In genomic region chr2:151008939-151009509, GRCm38 (mm10) we compare ENCODE assay signal across 8 mouse cellular contexts. TPM values are rescaled to one million over a fixed set of nuclear protein-coding genes. Genes with fewer than 3 reads are reported as not detected.
DNase-seq lines count a peak whose midpoint lies in the region; ATAC-seq and TF ChIP-seq lines count a peak whose summit lies in the region.

No protein-coding gene starts in this region.

- TF ChIP-seq CTCF in MEL (IDR thresholded peaks at IDR 0.05 in 2 of 3, conservative IDR thresholded peaks at IDR 0.05 in 1 of 3; ENCODE audit: control insufficient read depth in 1 of 3, insufficient read depth in 1 of 3, low read depth in 2 of 3, low read length in 3 of 3, poor library complexity in 1 of 3, severe bottlenecking in 1 of 3), result no peak
- TF ChIP-seq CTCF in lung, embryonic 14.5 days (IDR thresholded peaks at IDR 0.05; ENCODE audit: low read depth), result no peak

- TF ChIP-seq POLR2A in MEL (IDR thresholded peaks at IDR 0.05; ENCODE audit: control insufficient read depth in 1 of 2, insufficient read depth in 1 of 2, low read depth in 1 of 2, low read length in 2 of 2, poor library complexity in 1 of 2), result peak; percentile 74 to 80; a peak in 3 of 4 replicates

- TF ChIP-seq EP300 in MEL (IDR thresholded peaks at IDR 0.05; ENCODE audit: low read depth in 1 of 2, low read length in 2 of 2), result no peak

- peak overlapping the region; percentile 92 for H3K9ac ChIP-seq in MEL (ENCODE audit: control insufficient read depth, low read depth, low read length, poor library complexity, severe bottlenecking)
- H3K9ac ChIP-seq in forebrain, embryonic 13.5 days, result peak overlapping the region; percentile 91
- peak overlapping the region; percentile 85 for H3K9ac ChIP-seq in lung, embryonic 14.5 days

- H3K27ac ChIP-seq in MEL (ENCODE audit: control insufficient read depth, low read depth, low read length), result peak overlapping the region; percentile 25
- peak overlapping the region; percentile 78 for H3K27ac ChIP-seq in forebrain, embryonic 13.5 days
- H3K27ac ChIP-seq in lung, embryonic 14.5 days (ENCODE audit: low read depth), result peak overlapping the region; percentile 84

- no peaks in the 10 kb centered on the region for H3K9me3 ChIP-seq in MEL (replicated peaks; ENCODE audit: insufficient read depth, low read length)
- H3K9me3 ChIP-seq in forebrain, embryonic 13.5 days (replicated peaks), result no peaks in the 10 kb centered on the region
- H3K9me3 ChIP-seq in lung, embryonic 14.5 days (ENCODE audit: low read depth, low read length), result no peaks in the 10 kb centered on the region

- H3K79me2 ChIP-seq in MEL (ENCODE audit: control insufficient read depth, insufficient read depth, low read length, poor library complexity), result peaks cover 23% of the 10 kb centered on the region

- H3K4me3 ChIP-seq in MEL (ENCODE audit: control insufficient read depth in 1 of 2, insufficient read depth in 1 of 2, low read depth in 2 of 2, low read length in 2 of 2), result peak overlapping the region; percentile 84 to 87
- peak overlapping the region; percentile 73 for H3K4me3 ChIP-seq in forebrain, embryonic 13.5 days
- peak overlapping the region; percentile 65 for H3K4me3 ChIP-seq in lung, embryonic 14.5 days (ENCODE audit: low read depth, low read length)

- DNase-seq in MEL (ENCODE audit: low read depth, low spot score), result peak; percentile 87
- peak; percentile 60 to 65 for DNase-seq in heart, postnatal 36 days
- peak; percentile 45 to 61 for DNase-seq in layer of hippocampus, adult 8-10 months (ENCODE audit: low spot score in 2 of 2)
- DNase-seq in lung, embryonic 14.5 days, result peak; percentile 89
- DNase-seq in ovary, postnatal 14 days (ENCODE audit: low spot score), result peak; percentile 70
- peak; percentile 16 to 29 for DNase-seq in thymus, postnatal 36 days

- ATAC-seq in cerebellum, adult (ENCODE audit: insufficient number of reproducible peaks, low FRiP score, low TSS enrichment), result peak; percentile 79
- peak; percentile 96 for ATAC-seq in forebrain, embryonic 13.5 days
- ATAC-seq in lung, embryonic 14.5 days (ENCODE audit: insufficient read depth), result peak; percentile 94

- H3K4me1 ChIP-seq in MEL (ENCODE audit: control insufficient read depth in 1 of 2, insufficient read depth in 2 of 2, low read length in 2 of 2), result peaks cover 32 to 35% of the 10 kb centered on the region in 2 experiments
- H3K4me1 ChIP-seq in forebrain, embryonic 13.5 days, result peaks cover 28% of the 10 kb centered on the region
- H3K4me1 ChIP-seq in lung, embryonic 14.5 days (ENCODE audit: insufficient read depth), result peaks cover 8% of the 10 kb centered on the region; the same call in 1 of the 2 replicates

- peak overlapping the region; percentile 77 for H3K4me2 ChIP-seq in forebrain, embryonic 13.5 days
- peak overlapping the region; percentile 88 for H3K4me2 ChIP-seq in lung, embryonic 14.5 days

- whole genome bisulfite sequencing in forebrain, embryonic 13.5 days, result under 1% methylated on average over 52 of the region's 57 CpGs
- under 1% methylated on average over 57 of the region's 57 CpGs for WGBS in lung, embryonic 14.5 days

- intact Hi-C loops in heart, postnatal 36 days (cut with DNase I), result loop anchor here (10.0 kb wide), 2 partner anchors 204 to 444 kb away; no protein-coding TSS in a partner anchor

- no peaks in the 10 kb centered on the region for H3K27me3 ChIP-seq in MEL (ENCODE audit: control insufficient read depth in 1 of 2, insufficient read depth in 2 of 2, low read length in 2 of 2)
- no peaks in the 10 kb centered on the region for H3K27me3 ChIP-seq in forebrain, embryonic 13.5 days
- H3K27me3 ChIP-seq in lung, embryonic 14.5 days (ENCODE audit: insufficient read depth, low read length), result no peaks in the 10 kb centered on the region

- TF ChIP-seq RAD21 in MEL (IDR thresholded peaks at IDR 0.05; ENCODE audit: low read depth, low read length), result no peak

- H3K36me3 ChIP-seq in MEL (ENCODE audit: control insufficient read depth in 1 of 2, insufficient read depth in 2 of 2, low read length in 2 of 2), result peaks cover 0 to 43% of the 10 kb centered on the region in 2 experiments; a peak in 2 of 4 replicates
- no peaks in the 10 kb centered on the region for H3K36me3 ChIP-seq in forebrain, embryonic 13.5 days (ENCODE audit: poor library complexity, severe bottlenecking)
- no peaks in the 10 kb centered on the region for H3K36me3 ChIP-seq in lung, embryonic 14.5 days (ENCODE audit: insufficient read depth)

TF ChIP-seq in MEL, 35 proteins besides CTCF, POLR2A, EP300 and RAD21:
- TF ChIP-seq ZMIZ1 (IDR thresholded peaks at IDR 0.05; ENCODE audit: low read depth, low read length), result peak; percentile 70; the same call in 1 of the 2 replicates
- TF ChIP-seq MAZ (IDR thresholded peaks at IDR 0.05; ENCODE audit: low read depth, low read length), result 0 out of 2 replicates have a peak, but pooled peaks have one; percentile 75
- TF ChIP-seq SIN3A (IDR thresholded peaks at IDR 0.05; ENCODE audit: low read length), result 0 out of 2 replicates have a peak, but pooled peaks have one; percentile 18
- TF ChIP-seq CHD1 (IDR thresholded peaks at IDR 0.05; ENCODE audit: low read depth, low read length), result 0 out of 2 replicates have a peak, but pooled peaks have one; percentile 2
- TF ChIP-seq MYC (IDR thresholded peaks at IDR 0.05; ENCODE audit: low read depth, low read length), result no peak
- peak; percentile 49; the same call in 1 of the 2 replicates for TF ChIP-seq POLR2AphosphoS2 (IDR thresholded peaks at IDR 0.05; ENCODE audit: low read length)
- no peak for TF ChIP-seq ETS1 (IDR thresholded peaks at IDR 0.05; ENCODE audit: low read depth, low read length)
- TF ChIP-seq TCF12 (IDR thresholded peaks at IDR 0.05; ENCODE audit: low read depth, low read length), result peak; percentile 54; the same call in 1 of the 2 replicates
- peak; percentile 70 for TF ChIP-seq NELFE (IDR thresholded peaks at IDR 0.05; ENCODE audit: low read depth, low read length)
- TF ChIP-seq ELF1 (IDR thresholded peaks at IDR 0.05; ENCODE audit: low read depth, low read length), result 0 out of 2 replicates have a peak, but pooled peaks have one; percentile 19
- TF ChIP-seq HCFC1 (IDR thresholded peaks at IDR 0.05; ENCODE audit: low read depth, low read length), result peak; percentile 66

RNA-seq across cellular contexts. Expression of gene Ninl, which starts 30.2 kb away (rescaled TPM):
- 9.8 and 11.6 TPM in 2 replicates for total RNA-seq in MEL (2012; rRNA removed)
- polyA plus RNA-seq in MEL (2012; ENCODE audit: insufficient read depth in 1 of 2, insufficient read length in 2 of 2, low read depth in 1 of 2, low replicate concordance in 2 of 2, missing spikeins in 1 of 2), result 10 to 100 TPM in 1 of 2 experiments, not detected in 1; 16.8 TPM
- polyA plus RNA-seq in forebrain, embryonic 13.5 days (2015; fragmentation: Nextera tagmentation; extraction: Ambion mirVana), result 16.3 and 20.6 TPM in 2 replicates
- 1 to 10 TPM; 1.4 to 1.7 TPM for total RNA-seq in heart, postnatal 36 days (2021)
- total RNA-seq in layer of hippocampus, adult 8-10 months (2022), result 1 to 10 TPM; 5.2 to 7.4 (median 6.4) TPM
- 12.6 and 20.3 TPM in 2 replicates for polyA plus RNA-seq in lung, embryonic 14.5 days (2014; fragmentation: Nextera tagmentation; extraction: Ambion mirVana)

RNA-seq across cellular contexts. Expression of gene Nanp, which starts 30.2 kb away (rescaled TPM):
- total RNA-seq in MEL (2012; rRNA removed), result 24.7 and 25.4 TPM in 2 replicates
- polyA plus RNA-seq in MEL (2012; ENCODE audit: insufficient read depth in 1 of 2, insufficient read length in 2 of 2, low read depth in 1 of 2, low replicate concordance in 2 of 2, missing spikeins in 1 of 2), result 10 to 100 TPM in 1 of 2 experiments, not detected in 1; 14.6 TPM
- 38.1 and 38.9 TPM in 2 replicates for polyA plus RNA-seq in forebrain, embryonic 13.5 days (2015; fragmentation: Nextera tagmentation; extraction: Ambion mirVana)
- 1 to 10 TPM; 1.6 to 2.3 TPM for total RNA-seq in heart, postnatal 36 days (2021)
- 10 to 100 TPM; 16.1 to 26.7 (median 22.6) TPM for total RNA-seq in layer of hippocampus, adult 8-10 months (2022)
- polyA plus RNA-seq in lung, embryonic 14.5 days (2014; fragmentation: Nextera tagmentation; extraction: Ambion mirVana), result 48.5 and 49.9 TPM in 2 replicates

Comparison
In these comparisons a context has a peak if more than half of its experiments do, and no peak if none do; other contexts are left out.
1. Peak in every context shown above with its lines: DNase-seq, ATAC-seq, H3K4me3 ChIP-seq and H3K27ac ChIP-seq.
2. DNase-seq: peak in every context shown above with its lines; median percentile 89 in lung, embryonic 14.5 days; 87 in MEL; 70 in ovary, postnatal 14 days; 62 in heart, postnatal 36 days; 53 in layer of hippocampus, adult 8-10 months; 22 in thymus, postnatal 36 days.
3. H3K27ac ChIP-seq: peak in every context shown above with its lines; median percentile 84 in lung, embryonic 14.5 days; 78 in forebrain, embryonic 13.5 days; 25 in MEL.